Mouse (Mus musculus) liver, adult 2 months (tissue): ENCODE results near the gene Cd24a.

Source experiments
- CTCF ChIP-seq: fragments of 200-500 bp; IDR thresholded peaks from 2 replicates; pipeline ENCODE4 v1.5.1; 2011; ENCODE audit warnings: low read depth, low read length, control low read depth
- POLR2A ChIP-seq: fragments of 200-500 bp; IDR thresholded peaks from 2 replicates; pipeline ENCODE4 v1.6.1; 2011; ENCODE audit warnings: low read length, control low read depth; ENCODE audit not compliant: insufficient read depth; ENCODE audit errors: extremely low read depth

- TF ChIP-seq CTCF (no peak), POLR2A (no peak)
These were observed 47.5 kb downstream of the Cd24a start for GRCm38 (mm10) chr10:43625578-43625977.
